Mouse (Mus musculus): ENCODE measurements around the gene Ttc23l.

GRCm38 (mm10) chr15:10596871-10597270 lies 38.4 kb upstream of the Ttc23l start:
- no peak for TF ChIP-seq POLR2A (IDR thresholded peaks at IDR 0.05; ENCODE audit: control insufficient read depth, low read depth, low read length)
- TF ChIP-seq CTCF (IDR thresholded peaks at IDR 0.05; ENCODE audit: control insufficient read depth, insufficient read depth, insufficient replicate concordance, low read depth, low read length): no peak
